Mouse (Mus musculus) thymus, postnatal 0 days (tissue): ENCODE results near the gene Azin2. TPM values are rescaled to one million over a fixed set of nuclear protein-coding genes. Genes with fewer than 3 reads are reported as not detected.

ENCODE experiments used
- DNase-seq: peaks from one replicate; pipeline ENCODE4 v3.0.0-alpha.2; 2015; ENCODE audit warnings: low spot score
- polyA plus RNA-seq: library from polyadenylated mRNA; unstranded; fragments of >200 nt; fragmentation: Nextera tagmentation; extraction: Ambion mirVana; gene quantifications from 2 replicates; pipeline ENCODE4 v1.2.1, GENCODE M21; 2015

Gene Azin2
- polyA plus RNA-seq, 1 experiment from 2014 or later, result 9.2 TPM

GRCm38 (mm10) chr4:128978634-128979033 is 16.4 kb upstream of the Azin2 start:
- DNase-seq, result no peak

DNA sequence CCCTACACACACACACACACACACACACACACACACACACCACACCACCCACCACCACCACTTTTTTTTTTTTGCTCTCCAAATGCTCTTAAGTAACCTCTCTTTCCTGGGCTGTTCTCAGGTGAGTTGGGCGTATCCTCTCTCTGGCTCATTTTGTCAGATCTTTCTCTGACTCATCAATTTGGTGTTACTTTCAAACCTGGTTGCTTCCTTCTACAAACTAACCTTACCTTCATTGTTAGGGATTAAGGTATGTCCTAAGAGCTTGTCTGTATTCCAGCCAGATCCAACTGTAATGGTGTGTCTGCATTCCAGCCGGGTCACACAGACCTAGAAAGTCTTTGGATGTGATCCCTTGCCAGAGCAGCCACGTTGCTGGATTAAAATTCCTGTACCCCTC is 15.0 kb upstream of the Azin2 start:
- no peak for DNase-seq

DNA sequence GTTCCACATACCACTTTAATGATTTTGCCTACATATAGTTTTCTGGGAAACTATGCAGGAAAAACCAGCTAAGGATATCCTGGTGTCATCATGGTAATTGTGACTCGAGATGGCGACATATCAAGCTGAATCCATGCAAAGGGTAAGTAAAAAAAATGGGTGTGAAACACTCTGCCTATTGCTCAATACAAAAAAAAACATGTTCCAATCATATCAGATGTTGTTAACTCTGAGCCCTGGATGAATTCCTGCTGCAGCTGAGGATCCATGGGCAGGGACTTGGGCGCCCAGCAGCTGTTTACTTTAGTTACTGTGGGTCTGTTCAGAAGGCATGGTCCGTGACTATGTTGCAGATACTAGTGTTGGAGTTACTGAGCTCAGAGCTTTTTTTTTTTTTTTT is 14.3 kb upstream of the Azin2 start:
- DNase-seq, result no peak

DNA sequence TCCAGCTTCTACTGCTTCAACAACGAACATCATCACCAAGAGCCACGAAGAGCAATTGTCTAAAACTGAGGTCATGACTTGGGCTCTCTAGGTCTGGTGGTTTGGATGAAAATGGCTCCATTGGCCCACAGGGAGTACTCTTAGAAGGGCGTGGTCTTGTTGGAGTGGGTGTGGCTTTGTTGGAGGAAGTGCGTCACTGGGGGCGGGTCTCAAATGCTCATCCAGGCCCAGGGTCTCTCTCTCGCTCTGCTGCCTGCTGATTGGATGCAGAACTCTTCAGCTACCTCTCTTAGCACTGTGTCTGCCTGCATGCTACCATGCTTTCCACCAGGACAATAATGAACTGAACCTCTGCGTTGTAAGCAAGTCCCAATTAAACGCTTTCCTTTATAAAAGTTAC is 12.4 kb upstream of the Azin2 start:
- DNase-seq, result no peak

GRCm38 (mm10) chr4:128971065-128971694 is 8.9 kb upstream of the Azin2 start:
- DNase-seq, result peak; percentile 79

GRCm38 (mm10) chr4:128970417-128970807 is 8.2 kb upstream of the Azin2 start:
- no peak for DNase-seq

- no peak for DNase-seq
Observed at GRCm38 (mm10) chr4:128969607-128970416, 7.6 kb upstream of the Azin2 start.

- DNase-seq, result no peak
Observed at GRCm38 (mm10) chr4:128969081-128969480, 6.8 kb upstream of the Azin2 start.

- DNase-seq, result no peak
Observed at GRCm38 (mm10) chr4:128966751-128967150, 4.5 kb upstream of the Azin2 start.

- no peak for DNase-seq
Observed at GRCm38 (mm10) chr4:128962926-128963290, 666 bp upstream of the Azin2 start.

DNA sequence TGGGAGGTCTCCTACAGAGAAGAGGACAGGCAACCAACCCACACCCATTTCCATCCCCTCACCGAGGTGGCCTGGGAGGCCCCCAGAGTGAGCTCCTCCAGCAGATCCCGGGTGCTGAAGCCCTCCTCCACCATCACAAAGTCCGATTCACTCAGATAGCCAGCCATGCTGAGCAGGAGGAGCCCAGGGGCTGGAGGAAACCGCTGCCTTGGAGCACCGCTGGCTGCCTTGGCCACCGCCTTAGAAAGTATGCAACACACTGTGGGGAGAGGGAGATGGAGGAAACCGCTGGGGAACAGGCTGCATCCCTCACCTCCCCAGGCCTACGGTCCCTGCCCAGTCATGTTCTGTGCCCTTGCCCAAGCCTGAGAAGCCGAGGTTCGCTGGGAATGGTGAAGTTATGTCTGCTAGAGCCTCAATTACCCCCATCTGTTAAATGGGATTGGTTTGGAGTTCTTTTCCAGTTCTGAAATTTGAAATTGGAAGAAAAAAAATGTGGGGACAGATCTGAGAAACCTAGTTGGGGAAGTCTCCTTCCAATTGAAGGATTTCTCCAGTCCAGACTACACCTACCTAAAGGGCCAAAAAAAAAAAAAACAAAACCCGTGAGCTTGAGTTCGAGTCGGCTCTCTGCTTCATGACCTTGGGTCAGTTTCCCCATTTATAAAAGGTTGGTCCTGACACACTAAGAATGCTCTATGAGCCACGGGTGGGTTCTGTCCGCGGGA is 777 bp downstream of the Azin2 start:
- DNase-seq, result no peak

GRCm38 (mm10) chr4:128959676-128960075 is 2.6 kb downstream of the Azin2 start:
- no peak for DNase-seq

- no peak for DNase-seq
Observed at GRCm38 (mm10) chr4:128958849-128959248, 3.4 kb downstream of the Azin2 start.

DNA sequence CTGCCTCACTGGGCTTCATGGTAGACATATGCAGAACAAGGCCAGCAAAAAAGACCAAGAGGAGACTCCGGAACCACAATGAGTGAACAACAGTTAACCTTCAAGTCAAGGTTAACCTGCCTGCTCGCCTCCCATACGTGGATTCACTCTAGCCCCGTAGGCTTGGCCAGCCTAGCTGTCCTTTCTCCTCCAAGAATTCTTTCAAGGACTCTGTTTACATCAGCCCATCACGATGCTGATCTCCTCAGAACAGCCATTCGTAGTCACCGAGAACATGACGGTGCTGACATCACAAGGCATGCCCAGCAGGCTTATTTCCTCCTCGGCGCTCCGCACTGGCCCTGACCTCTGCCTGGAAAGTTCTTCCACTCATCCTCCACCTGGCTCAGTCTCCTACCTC is 4.1 kb downstream of the Azin2 start:
- no peak for DNase-seq

- DNase-seq, result peak; percentile 67
Observed at GRCm38 (mm10) chr4:128957155-128957911, 4.9 kb downstream of the Azin2 start.

GRCm38 (mm10) chr4:128953851-128954250 is 8.4 kb downstream of the Azin2 start:
- DNase-seq, result no peak

DNA sequence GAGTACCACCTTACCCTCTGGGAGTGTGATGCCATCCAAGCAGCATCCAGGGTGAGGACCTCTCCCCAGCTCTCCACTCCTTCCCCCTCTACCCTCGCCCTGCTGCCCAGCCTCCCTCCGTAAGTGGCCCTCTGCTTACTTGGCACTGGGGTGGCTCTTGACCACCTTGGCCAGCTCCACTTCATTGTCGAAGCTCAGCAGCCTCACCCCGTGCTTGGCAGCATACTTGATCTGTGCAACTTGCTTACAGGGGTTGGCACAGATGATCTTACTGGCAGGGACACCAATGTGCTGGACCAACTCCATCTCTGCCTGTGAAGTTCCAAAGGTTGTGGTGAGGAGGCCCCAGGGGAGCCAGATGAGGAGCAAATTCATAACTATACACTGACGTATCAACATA is 11.8 kb downstream of the Azin2 start:
- no peak for DNase-seq

- DNase-seq, result no peak
Observed at GRCm38 (mm10) chr4:128949470-128950005, 12.7 kb downstream of the Azin2 start.

DNA sequence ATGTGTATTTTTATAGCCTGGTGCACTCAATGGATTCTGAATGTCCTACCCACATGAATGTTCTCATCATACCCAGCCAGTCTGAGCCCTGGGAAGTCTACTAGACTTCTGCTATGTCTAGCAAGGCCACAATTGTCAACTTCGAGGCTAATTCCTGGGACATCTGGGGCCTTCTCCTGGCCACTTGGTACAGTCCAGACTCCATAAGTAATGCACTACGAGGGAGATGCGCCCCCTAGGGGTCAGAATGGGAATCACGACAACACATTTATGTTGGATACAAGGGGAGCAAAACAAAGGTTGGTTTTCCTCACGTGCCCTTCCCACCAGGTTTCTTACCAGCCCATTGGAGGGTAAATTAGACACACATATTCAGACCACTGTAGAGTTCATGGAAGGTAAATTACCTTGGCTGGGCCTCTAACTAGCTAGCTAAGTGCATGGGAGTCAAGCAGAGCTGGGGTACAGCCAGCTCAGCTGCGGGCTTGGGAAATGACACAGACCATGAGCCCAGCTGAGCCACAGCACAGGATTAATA is 14.0 kb downstream of the Azin2 start:
- peak; percentile 58 for DNase-seq

- no peak for DNase-seq
Observed at GRCm38 (mm10) chr4:128947326-128947933, 14.8 kb downstream of the Azin2 start.

GRCm38 (mm10) chr4:128946736-128947135 is 15.5 kb downstream of the Azin2 start:
- DNase-seq, result no peak
